Mouse (Mus musculus) forebrain, postnatal 0 days (tissue): ENCODE data around the gene Spag4. TPM values are rescaled to one million over a fixed set of nuclear protein-coding genes. Genes with fewer than 3 reads are reported as not detected.
A peak's percentile ranks its signal among the peaks of the same experiment; 100 is the strongest.
"Not testable (repeated sequence)": the region's sequence is repeated elsewhere in the genome, so short reads cannot be mapped to it uniquely, and the experiment has no call there.

Source experiments
- ATAC-seq: fragments of 200-750 bp; cut with Nextera tagmentation; 2 replicates; pipeline ENCODE4 v1.8.0; 2017; ENCODE audit warnings: mild to moderate bottlenecking, moderate library complexity
- DNase-seq: peaks from one replicate; pipeline ENCODE4 v3.0.0-alpha.2; 2015
- H3K27ac ChIP-seq: fragments of 300-500 bp; sonication (generic); 2 replicates; pipeline ENCODE4 v1.5.1; 2014; ENCODE audit warnings: low read depth, mild to moderate bottlenecking, antibody characterized with exemption, low read length, moderate library complexity, mixed read lengths
- H3K27me3 ChIP-seq: fragments of 300-500 bp; sonication (generic); 2 replicates; pipeline ENCODE4 v1.6.1; 2014; ENCODE audit warnings: mild to moderate bottlenecking, low read length, mixed read lengths; ENCODE audit not compliant: insufficient read depth
- H3K36me3 ChIP-seq: fragments of 300-500 bp; sonication (generic); 2 replicates; pipeline ENCODE4 v1.6.1; 2014; ENCODE audit warnings: mild to moderate bottlenecking, moderate library complexity; ENCODE audit not compliant: insufficient read depth
- H3K4me1 ChIP-seq: fragments of 300-500 bp; sonication (generic); 2 replicates; pipeline ENCODE4 v1.6.1; 2014; ENCODE audit warnings: antibody characterized with exemption; ENCODE audit not compliant: insufficient read depth
- H3K4me2 ChIP-seq: fragments of 300-500 bp; sonication (generic); 2 replicates; pipeline ENCODE4 v1.6.1; 2014; ENCODE audit warnings: low read depth, mild to moderate bottlenecking, moderate library complexity
- H3K4me3 ChIP-seq: fragments of 300-500 bp; sonication (generic); 2 replicates; pipeline ENCODE4 v1.5.1; 2014; ENCODE audit warnings: low read depth, low read length, mixed read lengths
- H3K9ac ChIP-seq: fragments of 300-500 bp; sonication (generic); 2 replicates; pipeline ENCODE4 v1.6.1; 2014; ENCODE audit warnings: mild to moderate bottlenecking
- H3K9me3 ChIP-seq: fragments of 300-500 bp; sonication (generic); 2 replicates; pipeline ENCODE4 v1.6.1; 2016; ENCODE audit warnings: low read length
- CTCF ChIP-seq: sonication (generic); IDR thresholded peaks from 2 replicates; pipeline ENCODE4 v1.5.1; 2016; ENCODE audit warnings: antibody characterized with exemption, control low read depth, low read depth
- WGBS: fragments of 180-500 bp; shearing (Covaris S2); extraction: QIAGEN DNeasy Blood & Tissue Kit; methylation state at CpG from one replicate; pipeline ENCODE4 v1.1.7; 2014; 5-methylcytosine and 5-hydroxymethylcytosine counted together
- polyA plus RNA-seq: library from polyadenylated mRNA; unstranded; fragments of >200 nt; fragmentation: Nextera tagmentation; extraction: Ambion mirVana; gene quantifications from 2 replicates; pipeline ENCODE4 v1.2.1, GENCODE M21; 2015
- total RNA-seq: library from RNA; depleted of rRNA; stranded (reverse); fragments of >200 nt; gene quantifications from 2 replicates; pipeline ENCODE4 v1.2.3, GENCODE M21; 2014; rRNA removed

The Spag4 gene
- total and polyA plus RNA-seq, 2 experiments from 2014 or later, result 5.5 to 7.1 TPM

GRCm38 (mm10) chr2:156091926-156092325, 27.0 kb downstream of the Spag4 start:
- ATAC-seq (no peak), DNase-seq (no peak)
- H3K4me2 ChIP-seq, result no peak overlapping the region
- H3K4me1 ChIP-seq, result no peaks in the 10 kb centered on the region
- H3K27ac ChIP-seq, result no peak overlapping the region
- no peaks in the 10 kb centered on the region for H3K9me3 ChIP-seq
- WGBS, result 66% methylated on average over 5 of the region's 5 CpGs
- no peak overlapping the region for H3K9ac ChIP-seq
- no peaks in the 10 kb centered on the region for H3K27me3 ChIP-seq
- peaks cover 17% of the 10 kb centered on the region for H3K36me3 ChIP-seq
- H3K4me3 ChIP-seq, result no peak overlapping the region
- TF ChIP-seq CTCF, result no peak

GRCm38 (mm10) chr2:156110627-156111357, 45.8 kb downstream of the Spag4 start:
- no peak for TF ChIP-seq CTCF
- H3K27ac ChIP-seq, result peak overlapping the region; percentile 93
- no peaks in the 10 kb centered on the region for H3K9me3 ChIP-seq
- peak overlapping the region; percentile 54 for H3K4me2 ChIP-seq
- WGBS, result under 1% methylated on average over 16 of the region's 16 CpGs
- ATAC-seq, result peak; percentile 70
- no peaks in the 10 kb centered on the region for H3K27me3 ChIP-seq
- peak overlapping the region; percentile 99 for H3K4me3 ChIP-seq
- peaks cover 8% of the 10 kb centered on the region for H3K4me1 ChIP-seq
- DNase-seq, result peak; percentile 54
- peak overlapping the region; percentile 99 for H3K9ac ChIP-seq
- no peaks in the 10 kb centered on the region for H3K36me3 ChIP-seq

GRCm38 (mm10) chr2:156111358-156112079, 46.5 kb downstream of the Spag4 start, which contains the start of the genes Cpne1 and Rbm12:
Gene Cpne1, minus strand, starts transcription at chr2:156111965.
Gene Rbm12, minus strand, starts transcription at chr2:156111978.
- DNase-seq, result peak; percentile 96
- Histone ChIP-seq H3K27me3 (no peaks in the 10 kb centered on the region), H3K9me3 (no peaks in the 10 kb centered on the region), H3K27ac (peak within 1 kb of the TSS; percentile 93), H3K4me3 (peak within 1 kb of the TSS; percentile 99), H3K9ac (peak within 1 kb of the TSS; percentile 99), H3K36me3 (no peaks in the 10 kb centered on the region), H3K4me2 (peak within 1 kb of the TSS; percentile 54), H3K4me1 (peaks cover 8% of the 10 kb centered on the region)
- ATAC-seq, result peak; percentile 97
- no peak for TF ChIP-seq CTCF
- WGBS, result 2% methylated on average over 74 of the region's 74 CpGs

- not testable (repeated sequence) for ATAC-seq, H3K36me3 ChIP-seq, H3K27me3 ChIP-seq, H3K4me1 ChIP-seq, DNase-seq, H3K9me3 ChIP-seq
- Histone ChIP-seq H3K4me3 (peak overlapping the region; percentile 99), H3K9ac (peak overlapping the region; percentile 99), H3K27ac (peak overlapping the region; percentile 93; the same call in 1 of the 2 replicates), H3K4me2 (peak overlapping the region; percentile 54)
- 20% methylated on average over 5 of the region's 5 CpGs for whole genome bisulfite sequencing
Observed at GRCm38 (mm10) chr2:156112080-156112423, 47.1 kb downstream of the Spag4 start.

- H3K4me1 ChIP-seq, result no peaks in the 10 kb centered on the region
- H3K27me3 ChIP-seq, result no peaks in the 10 kb centered on the region
- no peak overlapping the region for H3K9ac ChIP-seq
- TF ChIP-seq CTCF, result no peak
- H3K4me3 ChIP-seq, result no peak overlapping the region
- H3K4me2 ChIP-seq, result no peak overlapping the region
- no peaks in the 10 kb centered on the region for H3K9me3 ChIP-seq
- peaks cover 11% of the 10 kb centered on the region; the same call in 1 of the 2 replicates for H3K36me3 ChIP-seq
- no peak for DNase-seq
- no peak for ATAC-seq
- H3K27ac ChIP-seq, result no peak overlapping the region
Observed at GRCm38 (mm10) chr2:156119566-156119965, 54.6 kb downstream of the Spag4 start.

Other genes with a start within 250 kb of the Spag4 start
- 26.4 and 31.4 TPM in 2 replicates for gene BC029722, start 245.7 kb upstream of the Spag4 start, total RNA-seq
- gene BC029722, start 245.7 kb upstream of the Spag4 start, polyA plus RNA-seq, result 53.4 and 55.5 TPM in 2 replicates
- gene Eif6, start 238.2 kb upstream of the Spag4 start, total RNA-seq, result 91.9 and 99.3 TPM in 2 replicates
- 145 and 171 TPM in 2 replicates for gene Eif6, start 238.2 kb upstream of the Spag4 start, polyA plus RNA-seq
- gene Fam83c, start 230.3 kb upstream of the Spag4 start, total RNA-seq, result not detected in 2 replicates
- 0.06 and 0.12 TPM in 2 replicates for gene Fam83c, start 230.3 kb upstream of the Spag4 start, polyA plus RNA-seq
- 43.5 and 67.7 TPM in 2 replicates for gene Uqcc1, start 134.9 kb upstream of the Spag4 start, total RNA-seq
- 55.9 and 63.0 TPM in 2 replicates for gene Uqcc1, start 134.9 kb upstream of the Spag4 start, polyA plus RNA-seq
- gene Gm15557, start 124.4 kb upstream of the Spag4 start, total RNA-seq, result not detected in 2 replicates
- gene Gm15557, start 124.4 kb upstream of the Spag4 start, polyA plus RNA-seq, result not detected in 2 replicates
- gene Gdf5, start 119.8 kb upstream of the Spag4 start, total RNA-seq, result 3.9 TPM in 2 replicates
- 3.7 and 3.8 TPM in 2 replicates for gene Gdf5, start 119.8 kb upstream of the Spag4 start, polyA plus RNA-seq
- gene Cep250, start 108.7 kb upstream of the Spag4 start, total RNA-seq, result 17.2 and 18.7 TPM in 2 replicates
- gene Cep250, start 108.7 kb upstream of the Spag4 start, polyA plus RNA-seq, result 4.9 and 8.6 TPM in 2 replicates
- 1.0 and 1.1 TPM in 2 replicates for gene 6430550D23Rik, start 57.2 kb upstream of the Spag4 start, total RNA-seq
- 0.57 and 1.1 TPM in 2 replicates for gene 6430550D23Rik, start 57.2 kb upstream of the Spag4 start, polyA plus RNA-seq
- 253 and 279 TPM in 2 replicates for gene Ergic3, start 57.1 kb upstream of the Spag4 start, total RNA-seq
- gene Ergic3, start 57.1 kb upstream of the Spag4 start, polyA plus RNA-seq, result 445 and 473 TPM in 2 replicates
- 0.19 TPM in 1 of 2 replicates, not detected in the other for gene Fer1l4, start 12.2 kb upstream of the Spag4 start, total RNA-seq
- not detected in 2 replicates for gene Fer1l4, start 12.2 kb upstream of the Spag4 start, polyA plus RNA-seq
- gene Cpne1, start 46.8 kb downstream of the Spag4 start, total RNA-seq, result 29.5 and 30.4 TPM in 2 replicates
- 5.1 and 13.2 TPM in 2 replicates for gene Cpne1, start 46.8 kb downstream of the Spag4 start, polyA plus RNA-seq
- gene Rbm12, start 46.8 kb downstream of the Spag4 start, total RNA-seq, result 28.6 and 31.6 TPM in 2 replicates
- gene Rbm12, start 46.8 kb downstream of the Spag4 start, polyA plus RNA-seq, result 17.7 and 19.4 TPM in 2 replicates
- gene Gm28036, start 61.9 kb downstream of the Spag4 start, total RNA-seq, result 14.4 and 20.5 TPM in 2 replicates
- gene Gm28036, start 61.9 kb downstream of the Spag4 start, polyA plus RNA-seq, result 8.6 and 13.0 TPM in 2 replicates
- 91.3 and 132 TPM in 2 replicates for gene Romo1, start 78.9 kb downstream of the Spag4 start, total RNA-seq
- gene Romo1, start 78.9 kb downstream of the Spag4 start, polyA plus RNA-seq, result 529 and 662 TPM in 2 replicates
- gene Nfs1, start 79.0 kb downstream of the Spag4 start, total RNA-seq, result 41.9 and 42.7 TPM in 2 replicates
- gene Nfs1, start 79.0 kb downstream of the Spag4 start, polyA plus RNA-seq, result 41.2 and 48.6 TPM in 2 replicates
- gene Rbm39, start 115.1 kb downstream of the Spag4 start, total RNA-seq, result 332 and 415 TPM in 2 replicates
- gene Rbm39, start 115.1 kb downstream of the Spag4 start, polyA plus RNA-seq, result 412 and 413 TPM in 2 replicates
- gene Phf20, start 131.3 kb downstream of the Spag4 start, total RNA-seq, result 45.9 and 57.1 TPM in 2 replicates
- 111 and 148 TPM in 2 replicates for gene Phf20, start 131.3 kb downstream of the Spag4 start, polyA plus RNA-seq
- 3.9 and 7.0 TPM in 2 replicates for gene Cnbd2, start 247.1 kb downstream of the Spag4 start, total RNA-seq
- gene Cnbd2, start 247.1 kb downstream of the Spag4 start, polyA plus RNA-seq, result 9.1 and 10.0 TPM in 2 replicates
- 204 and 242 TPM in 2 replicates for gene Scand1, start 247.5 kb downstream of the Spag4 start, total RNA-seq
- gene Scand1, start 247.5 kb downstream of the Spag4 start, polyA plus RNA-seq, result 134 and 170 TPM in 2 replicates